Mouse (Mus musculus) neural tube, embryonic 15.5 days (tissue): ENCODE measurements around the gene Nr3c2. TPM values are rescaled to one million over a fixed set of nuclear protein-coding genes. Genes with fewer than 3 reads are reported as not detected.

ENCODE experiments used
- ATAC-seq: fragments of 200-750 bp; cut with Nextera tagmentation; 2 replicates; pipeline ENCODE4 v1.8.0; 2017; ENCODE audit warnings: mild to moderate bottlenecking, moderate TSS enrichment, moderate library complexity; ENCODE audit not compliant: low FRiP score
- H3K27ac ChIP-seq: fragments of 300-500 bp; sonication (generic); replicated peaks from 2 replicates; pipeline ENCODE4 v1.5.1; 2015; ENCODE audit warnings: mild to moderate bottlenecking, inconsistent platforms
- H3K27me3 ChIP-seq: fragments of 300-500 bp; sonication (generic); replicated peaks from 2 replicates; pipeline ENCODE4 v1.6.1; 2015; ENCODE audit warnings: inconsistent platforms
- H3K36me3 ChIP-seq: fragments of 300-500 bp; sonication (generic); 2 replicates; pipeline ENCODE4 v1.6.1; 2015; ENCODE audit warnings: inconsistent platforms
- H3K4me1 ChIP-seq: fragments of 300-500 bp; sonication (generic); 2 replicates; pipeline ENCODE4 v1.6.1; 2015; ENCODE audit warnings: inconsistent platforms
- H3K4me2 ChIP-seq: fragments of 300-500 bp; sonication (generic); 2 replicates; pipeline ENCODE4 v1.6.1; 2015; ENCODE audit warnings: inconsistent platforms, mild to moderate bottlenecking, moderate library complexity
- H3K4me3 ChIP-seq: fragments of 300-500 bp; sonication (generic); replicated peaks from 2 replicates; pipeline ENCODE4 v1.5.1; 2015; ENCODE audit warnings: mild to moderate bottlenecking, inconsistent platforms
- H3K9ac ChIP-seq: fragments of 300-500 bp; sonication (generic); replicated peaks from 2 replicates; pipeline ENCODE4 v1.6.1; 2015; ENCODE audit warnings: mild to moderate bottlenecking, inconsistent platforms
- H3K9me3 ChIP-seq: fragments of 300-500 bp; sonication (generic); replicated peaks from 2 replicates; pipeline ENCODE4 v1.6.1; 2016; ENCODE audit warnings: inconsistent platforms
- WGBS: fragments of 180-500 bp; shearing (Covaris S2); methylation state at CpG from one replicate; pipeline ENCODE4 v1.1.7; 2015; ENCODE audit warnings: mixed read lengths; 5-methylcytosine and 5-hydroxymethylcytosine counted together
- polyA plus RNA-seq: library from polyadenylated mRNA; unstranded; fragments of >200 nt; fragmentation: Nextera tagmentation; extraction: Ambion mirVana; gene quantifications from 2 replicates; pipeline ENCODE4 v1.2.1, GENCODE M21; 2015

The Nr3c2 gene
- polyA plus RNA-seq, 1 experiment from 2014 or later, result 8.5 TPM

DNA sequence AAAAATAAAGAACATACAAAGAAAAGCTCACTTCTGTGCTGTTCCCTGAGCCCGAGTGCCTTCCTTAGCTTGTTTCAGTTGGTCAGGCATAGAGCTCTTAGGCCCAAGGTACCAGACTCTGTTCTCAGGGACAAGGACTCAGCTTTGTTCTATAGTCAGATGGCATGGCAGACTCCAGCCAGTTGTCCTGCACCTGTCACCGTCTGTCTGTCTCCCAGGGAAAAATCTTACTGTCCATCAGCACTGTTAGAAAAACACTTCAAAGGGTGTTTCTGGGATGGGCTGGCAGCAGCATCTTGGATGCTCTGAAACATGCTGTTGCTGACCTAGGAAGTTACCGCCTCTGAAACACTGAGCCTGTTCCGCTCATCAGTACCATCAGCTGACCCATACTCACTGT lies 78.7 kb downstream of the Nr3c2 start:
- no peak overlapping the region for H3K4me3 ChIP-seq
- H3K27ac ChIP-seq, result no peak overlapping the region
- H3K9me3 ChIP-seq, result 0 out of 2 replicates have a peak, but pooled peaks cover 3% of the 10 kb centered on the region
- no peak overlapping the region for H3K9ac ChIP-seq
- WGBS, result 92% methylated on average over 4 of the region's 4 CpGs
- H3K36me3 ChIP-seq, result no peaks in the 10 kb centered on the region
- no peak for ATAC-seq
- H3K27me3 ChIP-seq, result no peaks in the 10 kb centered on the region
- peaks cover 3% of the 10 kb centered on the region; the same call in 1 of the 2 replicates for H3K4me1 ChIP-seq
- no peak overlapping the region for H3K4me2 ChIP-seq

DNA sequence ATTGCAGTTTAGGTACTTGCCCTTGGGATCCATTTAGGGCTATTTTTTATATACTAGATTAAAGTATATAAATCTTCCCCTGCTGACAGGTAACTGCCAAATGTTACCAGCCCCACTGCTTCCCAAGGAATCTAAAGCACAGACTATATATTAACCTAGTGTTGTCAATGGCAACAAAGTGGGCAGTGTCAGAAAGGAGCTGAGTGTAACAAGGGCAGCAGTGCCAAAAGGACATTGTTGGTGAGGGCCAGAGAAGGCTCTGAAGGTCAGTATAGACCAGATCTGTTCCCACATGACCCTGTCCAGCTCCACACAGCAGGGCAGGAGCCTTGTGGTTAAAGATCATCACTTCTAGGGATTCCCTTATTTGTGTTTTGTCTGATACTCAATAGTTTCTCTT lies 84.8 kb downstream of the Nr3c2 start:
- Histone ChIP-seq H3K4me3 (no peak overlapping the region), H3K27ac (no peak overlapping the region), H3K9me3 (0 out of 2 replicates have a peak, but pooled peaks cover 3% of the 10 kb centered on the region), H3K9ac (no peak overlapping the region), H3K4me1 (no peaks in the 10 kb centered on the region), H3K36me3 (no peaks in the 10 kb centered on the region), H3K27me3 (no peaks in the 10 kb centered on the region), H3K4me2 (no peak overlapping the region)
- no peak for ATAC-seq

DNA sequence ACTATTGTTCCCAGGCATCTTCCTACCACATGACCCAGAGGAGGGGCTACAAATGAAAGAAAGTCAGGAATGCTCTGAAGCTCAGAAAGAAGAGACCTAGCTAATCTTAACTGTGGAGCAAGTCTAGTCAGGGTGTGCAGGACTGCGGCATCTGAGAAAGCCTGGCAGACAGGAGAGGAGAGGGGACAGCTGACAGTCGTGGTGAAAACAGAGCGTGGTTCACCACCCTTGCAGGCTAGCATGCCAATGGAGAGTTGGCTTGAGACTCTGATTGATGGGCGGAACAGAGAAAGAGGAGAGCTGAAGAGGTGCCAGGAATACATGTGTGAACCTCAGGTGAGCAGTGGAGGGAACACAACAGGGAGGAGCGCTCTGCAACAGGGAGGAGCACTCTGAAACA lies 85.6 kb downstream of the Nr3c2 start:
- H3K4me1 ChIP-seq, result no peaks in the 10 kb centered on the region
- H3K9ac ChIP-seq, result no peak overlapping the region
- H3K4me3 ChIP-seq, result no peak overlapping the region
- no peaks in the 10 kb centered on the region for H3K36me3 ChIP-seq
- 88% methylated on average over 5 of the region's 5 CpGs for WGBS
- ATAC-seq, result no peak
- H3K4me2 ChIP-seq, result no peak overlapping the region
- H3K27me3 ChIP-seq, result no peaks in the 10 kb centered on the region
- H3K9me3 ChIP-seq, result 0 out of 2 replicates have a peak, but pooled peaks cover 3% of the 10 kb centered on the region
- no peak overlapping the region for H3K27ac ChIP-seq

DNA sequence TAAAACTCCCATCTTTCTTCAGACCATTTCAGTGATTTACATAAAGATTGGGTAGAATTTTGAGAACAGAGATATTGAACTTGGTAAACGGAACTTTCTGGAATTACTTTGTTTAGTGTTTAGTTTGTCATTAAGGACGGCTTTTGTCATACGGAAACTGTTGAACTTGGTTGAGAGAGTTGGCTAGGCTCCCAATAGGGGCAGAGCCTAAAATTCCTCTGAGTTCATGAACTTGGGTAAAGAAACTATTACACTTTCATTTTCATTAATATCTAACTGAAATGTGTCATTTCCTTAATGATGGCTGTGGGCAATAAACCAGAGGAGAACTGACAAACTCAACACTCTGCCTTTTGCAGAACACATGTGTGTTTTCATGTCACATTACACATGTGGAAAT lies 88.6 kb downstream of the Nr3c2 start:
- Histone ChIP-seq H3K9ac (no peak overlapping the region), H3K9me3 (no peaks in the 10 kb centered on the region), H3K27me3 (no peaks in the 10 kb centered on the region), H3K4me1 (no peaks in the 10 kb centered on the region), H3K4me2 (no peak overlapping the region), H3K27ac (no peak overlapping the region), H3K36me3 (no peaks in the 10 kb centered on the region), H3K4me3 (no peak overlapping the region)
- 90% methylated on average over 3 of the region's 3 CpGs for WGBS
- ATAC-seq, result no peak

DNA sequence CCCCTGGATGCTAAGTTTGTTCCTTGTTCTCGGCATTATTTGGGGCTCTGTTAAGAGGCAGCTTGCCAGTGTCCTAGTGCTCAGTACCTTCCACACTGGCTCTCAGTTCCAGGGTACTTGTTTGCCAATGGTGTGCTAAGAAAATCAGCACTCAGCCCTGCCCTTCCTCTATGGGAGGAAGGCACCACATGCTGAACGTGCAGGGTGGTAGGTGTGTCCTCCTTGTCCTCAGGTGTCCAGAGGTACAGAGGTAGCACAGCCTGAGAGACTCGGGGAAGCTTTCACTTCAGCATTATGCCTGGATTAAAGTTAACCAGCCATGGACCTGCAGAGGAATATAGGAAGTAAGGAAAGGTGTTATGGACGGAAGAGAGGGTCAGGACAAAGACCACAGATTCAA lies 99.0 kb downstream of the Nr3c2 start:
- Histone ChIP-seq H3K27me3 (no peaks in the 10 kb centered on the region), H3K27ac (no peak overlapping the region), H3K9ac (no peak overlapping the region), H3K4me2 (no peak overlapping the region), H3K4me3 (no peak overlapping the region), H3K36me3 (no peaks in the 10 kb centered on the region), H3K4me1 (no peaks in the 10 kb centered on the region), H3K9me3 (no peaks in the 10 kb centered on the region)
- no peak for ATAC-seq
- WGBS, result 86% methylated on average over 4 of the region's 4 CpGs

DNA sequence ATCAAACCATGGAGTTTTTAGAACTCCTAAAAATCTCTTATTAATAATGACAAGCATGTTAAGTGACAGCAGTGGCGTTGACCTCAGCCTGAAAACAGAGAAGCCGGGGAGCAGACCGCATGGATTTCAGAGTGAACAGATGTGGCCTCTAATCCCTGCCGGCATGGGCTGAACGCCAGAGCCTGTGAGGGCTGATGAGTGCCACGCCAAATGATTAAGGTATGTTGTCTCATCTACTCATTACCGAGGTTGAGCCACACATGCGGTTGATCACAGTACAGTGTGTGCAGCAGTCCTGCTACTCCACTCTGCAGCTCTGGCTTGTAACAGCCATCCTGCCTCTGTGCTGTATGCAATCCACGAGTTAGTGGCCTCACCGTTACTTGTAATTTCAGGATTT lies 110.2 kb downstream of the Nr3c2 start:
- Histone ChIP-seq H3K4me3 (no peak overlapping the region), H3K9me3 (no peaks in the 10 kb centered on the region), H3K27ac (no peak overlapping the region), H3K4me2 (no peak overlapping the region), H3K9ac (no peak overlapping the region), H3K4me1 (no peaks in the 10 kb centered on the region), H3K27me3 (no peaks in the 10 kb centered on the region), H3K36me3 (no peaks in the 10 kb centered on the region)
- 73% methylated on average over 10 of the region's 10 CpGs for WGBS
- no peak for ATAC-seq

DNA sequence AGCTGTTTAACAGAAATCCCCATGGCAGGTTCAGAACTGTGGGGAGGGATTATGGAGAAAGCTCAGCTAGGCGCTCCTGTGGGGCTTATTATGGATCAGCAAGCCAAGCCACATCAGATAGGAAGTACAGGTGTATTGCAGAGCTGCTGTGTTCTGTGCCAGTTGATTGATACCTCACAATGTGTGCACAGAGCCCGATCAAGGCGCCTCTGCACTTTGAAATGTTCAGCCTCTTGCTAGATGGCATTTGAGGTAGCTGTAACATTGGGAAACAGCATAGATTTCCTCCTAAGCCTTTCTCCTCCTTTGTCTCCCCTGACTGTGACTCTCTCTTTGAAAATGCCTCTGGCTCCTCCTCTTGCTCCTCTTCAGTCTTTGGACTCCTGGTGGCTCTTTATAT lies 112.7 kb downstream of the Nr3c2 start:
- Histone ChIP-seq H3K4me1 (no peaks in the 10 kb centered on the region), H3K4me2 (no peak overlapping the region), H3K27ac (no peak overlapping the region), H3K9me3 (no peaks in the 10 kb centered on the region), H3K4me3 (no peak overlapping the region), H3K36me3 (no peaks in the 10 kb centered on the region), H3K27me3 (no peaks in the 10 kb centered on the region), H3K9ac (no peak overlapping the region)
- ATAC-seq, result no peak
- 87% methylated on average over 3 of the region's 3 CpGs for WGBS

DNA sequence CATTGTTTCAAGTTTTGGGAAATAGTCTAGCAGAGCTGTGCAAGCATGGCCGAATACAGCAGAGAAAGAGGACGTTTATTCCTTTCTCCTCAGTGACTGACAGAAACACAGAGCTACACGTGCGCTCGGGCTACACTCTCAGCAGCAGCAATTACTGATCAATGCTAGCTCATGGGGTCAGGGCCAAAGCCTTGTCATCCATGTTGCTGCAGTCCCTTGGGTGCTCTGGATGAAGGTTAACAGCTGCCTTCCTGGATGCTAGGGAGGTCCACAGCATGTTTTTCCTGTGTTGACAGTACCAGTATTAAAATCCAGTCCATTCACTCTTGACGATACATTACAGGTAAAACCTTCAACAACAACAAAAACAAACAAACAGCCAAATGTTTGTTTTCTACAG lies 113.4 kb downstream of the Nr3c2 start:
- no peaks in the 10 kb centered on the region for H3K27me3 ChIP-seq
- H3K4me2 ChIP-seq, result no peak overlapping the region
- no peaks in the 10 kb centered on the region for H3K36me3 ChIP-seq
- H3K9ac ChIP-seq, result no peak overlapping the region
- H3K27ac ChIP-seq, result no peak overlapping the region
- H3K4me3 ChIP-seq, result no peak overlapping the region
- no peak for ATAC-seq
- H3K9me3 ChIP-seq, result no peaks in the 10 kb centered on the region
- no peaks in the 10 kb centered on the region for H3K4me1 ChIP-seq
- 89% methylated on average over 6 of the region's 6 CpGs for WGBS

DNA sequence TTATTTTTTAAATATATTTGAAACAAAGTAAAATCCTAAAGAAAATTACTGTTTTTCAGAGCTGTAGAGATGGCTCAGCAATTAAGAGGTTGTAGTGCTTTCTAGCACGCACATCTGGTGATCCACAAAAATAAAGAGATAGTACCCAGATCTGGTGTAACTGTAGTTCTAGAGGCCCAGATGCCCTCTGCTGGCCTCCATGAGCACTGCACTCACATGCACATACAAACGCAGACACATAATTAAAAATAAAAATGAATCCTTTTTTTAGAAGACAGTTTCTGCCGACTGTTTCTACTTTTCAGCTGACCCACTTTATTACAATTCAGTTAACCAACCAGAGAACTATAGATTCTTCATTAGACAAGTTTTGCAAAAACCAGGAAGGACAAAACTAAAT lies 117.5 kb downstream of the Nr3c2 start:
- H3K27ac ChIP-seq, result no peak overlapping the region
- no peak for ATAC-seq
- no peaks in the 10 kb centered on the region for H3K9me3 ChIP-seq
- H3K9ac ChIP-seq, result no peak overlapping the region
- WGBS, result 92% methylated on average over 3 of the region's 3 CpGs
- H3K4me1 ChIP-seq, result no peaks in the 10 kb centered on the region
- no peak overlapping the region for H3K4me2 ChIP-seq
- H3K4me3 ChIP-seq, result no peak overlapping the region
- no peaks in the 10 kb centered on the region for H3K27me3 ChIP-seq
- H3K36me3 ChIP-seq, result no peaks in the 10 kb centered on the region

DNA sequence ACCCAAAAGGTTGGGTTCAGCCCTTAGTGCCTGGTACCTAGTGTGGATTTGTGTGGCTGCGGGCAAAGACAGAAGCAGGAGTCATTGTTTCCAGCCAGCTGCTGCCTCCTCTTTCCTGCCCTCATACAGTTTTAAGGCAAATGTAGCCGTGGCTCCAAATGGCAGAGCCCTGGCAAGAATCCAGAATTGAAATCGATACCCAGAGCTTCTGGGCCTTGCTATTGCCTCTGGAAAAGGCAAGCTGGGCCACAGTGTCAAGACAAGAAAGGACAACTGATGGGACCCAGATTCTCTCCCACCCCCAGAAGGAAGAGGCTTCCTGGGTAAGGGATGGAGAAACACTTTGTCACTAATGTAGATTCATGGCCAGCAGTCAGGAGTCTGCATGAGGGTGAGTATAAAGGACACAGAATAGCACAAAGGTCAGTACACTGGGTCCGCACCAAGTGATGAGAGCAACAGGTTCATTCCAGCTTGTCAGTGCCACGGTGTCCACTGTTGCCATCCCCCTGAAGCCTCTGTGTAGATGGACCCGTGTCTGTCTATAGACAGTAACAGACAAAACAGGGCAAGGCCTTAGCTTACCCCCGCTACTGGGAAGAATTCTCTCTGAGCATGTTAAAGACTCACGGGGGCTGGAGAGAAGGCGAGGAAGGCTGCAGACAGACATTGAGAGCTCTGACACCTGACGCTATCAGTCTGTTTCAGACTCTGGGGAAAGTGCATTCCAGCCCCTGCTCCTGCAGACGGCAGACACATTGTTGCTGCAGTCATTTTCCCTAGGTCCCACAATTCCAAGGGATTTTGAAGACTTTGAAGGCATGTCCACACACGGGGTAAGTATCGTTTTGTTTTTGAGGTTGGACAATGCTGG lies 124.8 kb downstream of the Nr3c2 start:
- H3K36me3 ChIP-seq, result no peaks in the 10 kb centered on the region
- H3K27me3 ChIP-seq, result no peaks in the 10 kb centered on the region
- no peak overlapping the region for H3K4me2 ChIP-seq
- no peaks in the 10 kb centered on the region for H3K4me1 ChIP-seq
- ATAC-seq, result no peak
- no peak overlapping the region for H3K9ac ChIP-seq
- H3K27ac ChIP-seq, result no peak overlapping the region
- H3K4me3 ChIP-seq, result no peak overlapping the region
- H3K9me3 ChIP-seq, result no peaks in the 10 kb centered on the region
- 81% methylated on average over 13 of the region's 13 CpGs for WGBS

DNA sequence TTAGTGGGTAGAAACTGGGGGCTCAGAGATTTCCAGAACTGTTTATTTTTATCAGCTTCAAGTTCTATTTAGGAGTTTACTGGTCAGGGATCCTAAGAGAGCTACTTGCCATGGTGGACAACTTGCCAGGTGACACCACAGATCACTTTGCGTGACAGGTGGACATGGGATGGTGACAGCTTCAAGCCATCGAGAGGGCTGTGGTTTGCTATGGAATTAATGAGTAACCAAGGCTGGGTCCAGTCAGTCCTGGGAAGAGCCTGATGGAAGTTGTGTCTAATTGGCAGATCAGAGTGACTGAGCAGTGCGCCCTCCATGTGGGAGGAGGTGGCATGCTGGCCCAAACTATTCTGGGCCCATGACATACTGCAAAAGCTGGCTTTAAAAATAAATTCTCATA lies 132.0 kb downstream of the Nr3c2 start:
- Histone ChIP-seq H3K27me3 (no peaks in the 10 kb centered on the region), H3K4me2 (no peak overlapping the region), H3K4me3 (no peak overlapping the region), H3K9ac (no peak overlapping the region), H3K27ac (no peak overlapping the region), H3K36me3 (no peaks in the 10 kb centered on the region), H3K4me1 (no peaks in the 10 kb centered on the region), H3K9me3 (no peaks in the 10 kb centered on the region)
- 91% methylated on average over 3 of the region's 3 CpGs for WGBS
- no peak for ATAC-seq

DNA sequence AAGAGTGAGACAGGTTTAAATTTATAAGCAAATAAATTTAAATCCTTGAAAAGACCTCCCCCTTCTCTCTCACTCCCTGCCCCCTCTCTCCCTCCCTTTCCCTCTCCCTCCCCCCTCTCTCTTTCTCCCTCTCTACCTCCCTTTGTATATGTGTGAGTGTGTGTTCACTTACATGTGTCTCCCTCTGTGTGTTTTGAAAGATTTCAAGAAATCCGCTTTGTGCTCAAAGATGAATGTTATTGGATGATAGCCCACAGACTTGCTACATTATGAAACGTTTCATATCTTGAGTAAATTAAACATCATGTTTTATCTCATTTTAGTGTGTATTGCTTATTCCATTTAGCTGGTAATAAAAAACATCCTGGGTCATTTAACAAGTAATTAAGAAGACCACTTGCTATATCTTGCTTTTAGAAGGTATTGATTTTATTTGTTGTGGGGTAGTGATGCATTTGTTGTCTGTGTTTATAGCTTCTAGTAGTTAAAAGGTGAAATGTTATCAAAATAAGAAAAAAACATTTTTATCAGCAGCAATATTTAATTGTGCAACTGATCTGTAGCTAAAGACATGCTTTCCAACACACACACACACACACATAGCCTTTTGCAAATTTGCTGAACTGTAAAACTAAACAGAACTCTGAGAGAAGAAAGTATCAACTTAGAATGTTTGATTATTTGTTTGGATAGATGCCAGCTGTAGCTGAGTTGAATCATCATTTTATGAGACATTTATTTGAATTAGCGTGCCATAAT lies 134.6 kb downstream of the Nr3c2 start:
- WGBS, result 73% methylated on average over 3 of the region's 3 CpGs
- no peaks in the 10 kb centered on the region for H3K36me3 ChIP-seq

More for the DNA sequence above, 134.6 kb downstream of the Nr3c2 start:
- Histone ChIP-seq H3K27me3 (no peaks in the 10 kb centered on the region), H3K9me3 (no peaks in the 10 kb centered on the region), H3K4me2 (no peak overlapping the region), H3K4me3 (no peak overlapping the region), H3K27ac (no peak overlapping the region), H3K9ac (no peak overlapping the region), H3K4me1 (no peaks in the 10 kb centered on the region)
- ATAC-seq, result no peak
